Comparison of ENCODE assay signal across 17 mouse cellular contexts in the genomic region with DNA sequence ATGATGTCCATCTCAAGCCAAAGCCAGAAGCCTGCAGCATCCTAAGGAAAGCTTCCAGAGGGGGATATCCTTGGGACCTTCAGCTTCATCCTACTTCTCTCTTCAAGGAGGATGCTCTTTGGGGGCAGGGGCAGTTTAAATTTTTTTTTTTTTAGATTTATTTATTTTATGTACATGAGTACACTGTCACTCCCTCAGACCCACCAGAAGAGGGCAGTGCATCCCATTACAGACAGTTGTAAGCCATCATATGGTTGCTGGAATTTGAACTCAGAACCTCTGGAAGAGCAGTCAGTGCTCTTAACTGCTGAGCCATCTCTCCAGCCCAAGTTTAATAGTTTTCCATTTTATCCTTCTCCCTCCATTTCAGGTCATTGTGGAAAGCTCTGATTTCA. TPM values are rescaled to one million over a fixed set of nuclear protein-coding genes. Genes with fewer than 3 reads are reported as not detected.
DNase-seq lines count a peak whose midpoint lies in the region; ATAC-seq and TF ChIP-seq lines count a peak whose summit lies in the region.
"Had no signal": no experiment of that assay in that cellular context is flagged by ENCODE, and none has a peak within 500 bp of the region (broad histone marks: within the 10 kb centered on the region; RNA-seq: fewer than 3 reads in every experiment).

No protein-coding gene starts in this region.

- H3K4me3 ChIP-seq in intestine, postnatal 0 days (ENCODE audit: low read depth, low read length): no peak overlapping the region
- no peak overlapping the region for H3K4me3 ChIP-seq in intestine, embryonic 15.5 days (replicated peaks)
- H3K4me3 ChIP-seq in thymus, adult 2 months (ENCODE audit: control insufficient read depth, insufficient read depth, low read length): no peak overlapping the region
- no peak overlapping the region for H3K4me3 ChIP-seq in forebrain, embryonic 16.5 days (replicated peaks; ENCODE audit: low read length)
- H3K4me3 ChIP-seq: heart, embryonic 10.5 days; neural tube, embryonic 15.5 days; stomach, embryonic 15.5 days had no signal

- H3K9me3 ChIP-seq in intestine, postnatal 0 days (ENCODE audit: control insufficient read depth): no peaks in the 10 kb centered on the region
- H3K9me3 ChIP-seq in intestine, embryonic 15.5 days: no peaks in the 10 kb centered on the region
- no peaks in the 10 kb centered on the region for H3K9me3 ChIP-seq in forebrain, embryonic 16.5 days (ENCODE audit: control insufficient read depth, low read length)
- H3K9me3 ChIP-seq: heart, embryonic 10.5 days; neural tube, embryonic 15.5 days; stomach, embryonic 15.5 days had no signal

- peak; percentile 48 for TF ChIP-seq CTCF in intestine, postnatal 0 days (IDR thresholded peaks at IDR 0.05; ENCODE audit: low read depth)
- no peak for TF ChIP-seq CTCF in thymus, adult 2 months (IDR thresholded peaks at IDR 0.05; ENCODE audit: borderline replicate concordance, control insufficient read depth, extremely low read depth, insufficient read depth, low read length, poor library complexity)

- H3K36me3 ChIP-seq in intestine, postnatal 0 days (ENCODE audit: control insufficient read depth, insufficient read depth): no peaks in the 10 kb centered on the region
- no peaks in the 10 kb centered on the region for H3K36me3 ChIP-seq in intestine, embryonic 15.5 days
- H3K36me3 ChIP-seq in thymus, adult 2 months (ENCODE audit: control insufficient read depth, insufficient read depth, low read length): no peaks in the 10 kb centered on the region
- no peaks in the 10 kb centered on the region for H3K36me3 ChIP-seq in forebrain, embryonic 16.5 days (ENCODE audit: control insufficient read depth, insufficient read depth)
- H3K36me3 ChIP-seq: heart, embryonic 10.5 days; neural tube, embryonic 15.5 days; stomach, embryonic 15.5 days had no signal

- H3K27ac ChIP-seq in intestine, postnatal 0 days (ENCODE audit: low read depth, low read length): no peak overlapping the region
- H3K27ac ChIP-seq in intestine, embryonic 15.5 days: no peak overlapping the region
- H3K27ac ChIP-seq in thymus, adult 2 months (ENCODE audit: control insufficient read depth, insufficient read depth, low read length): no peak overlapping the region
- H3K27ac ChIP-seq in forebrain, embryonic 16.5 days (ENCODE audit: low read length): no peak overlapping the region
- H3K27ac ChIP-seq: heart, embryonic 10.5 days; neural tube, embryonic 15.5 days; stomach, embryonic 15.5 days had no signal

- no peak overlapping the region for H3K4me2 ChIP-seq in intestine, postnatal 0 days (replicated peaks; ENCODE audit: low read depth)
- no peak overlapping the region for H3K4me2 ChIP-seq in intestine, embryonic 15.5 days (replicated peaks)
- no peak overlapping the region for H3K4me2 ChIP-seq in forebrain, embryonic 16.5 days (ENCODE audit: low read length)
- H3K4me2 ChIP-seq: neural tube, embryonic 15.5 days; stomach, embryonic 15.5 days had no signal

- TF ChIP-seq POLR2A in thymus, adult 2 months (IDR thresholded peaks at IDR 0.05; ENCODE audit: control insufficient read depth, extremely low read depth, insufficient read depth, low read length, poor library complexity): no peak

- no peak for ATAC-seq in intestine, postnatal 0 days
- no peak for ATAC-seq in intestine, embryonic 15.5 days
- ATAC-seq in forebrain, embryonic 16.5 days: no peak
- ATAC-seq: activated CD4-positive, CD25-positive, alpha-beta regulatory T cell, adult 4 months had no signal

- H3K27me3 ChIP-seq in intestine, postnatal 0 days (replicated peaks; ENCODE audit: control insufficient read depth, insufficient read depth, low read length): no peaks in the 10 kb centered on the region
- H3K27me3 ChIP-seq in intestine, embryonic 15.5 days (replicated peaks): no peaks in the 10 kb centered on the region
- H3K27me3 ChIP-seq in thymus, adult 2 months (ENCODE audit: control insufficient read depth, insufficient read depth, low read length): no peaks in the 10 kb centered on the region
- H3K27me3 ChIP-seq in forebrain, embryonic 16.5 days (replicated peaks; ENCODE audit: control insufficient read depth, insufficient read depth, low read length): no peaks in the 10 kb centered on the region
- H3K27me3 ChIP-seq: neural tube, embryonic 15.5 days; stomach, embryonic 15.5 days had no signal

- H3K4me1 ChIP-seq in intestine, postnatal 0 days (replicated peaks; ENCODE audit: control insufficient read depth, insufficient read depth, low read length): no peaks in the 10 kb centered on the region
- H3K4me1 ChIP-seq in intestine, embryonic 15.5 days (replicated peaks): no peaks in the 10 kb centered on the region
- no peaks in the 10 kb centered on the region for H3K4me1 ChIP-seq in thymus, adult 2 months (replicated peaks; ENCODE audit: control insufficient read depth, insufficient read depth, low read length)
- H3K4me1 ChIP-seq in forebrain, embryonic 16.5 days (replicated peaks; ENCODE audit: control insufficient read depth, insufficient read depth, low read length): no peaks in the 10 kb centered on the region
- H3K4me1 ChIP-seq: heart, embryonic 10.5 days; neural tube, embryonic 15.5 days; stomach, embryonic 15.5 days had no signal

- DNase-seq in thymus, adult 2 months: peak; percentile 7
- DNase-seq in thymus, postnatal 36 days: no peak
- DNase-seq in T-cell, adult 2 months (ENCODE audit: low spot score): peak; percentile 16
- DNase-seq in c-Kit-positive CD71-positive TER-119-positive erythroid progenitor cells, embryonic 14.5 days (ENCODE audit: low spot score): no peak
- DNase-seq: gastrocnemius, postnatal 10 days; heart, postnatal 36 days; kidney, postnatal 10 days; lung, postnatal 10 days; thymus, postnatal 4 days had no signal

- H3K9ac ChIP-seq in intestine, postnatal 0 days (ENCODE audit: low read depth, low read length): no peak overlapping the region
- H3K9ac ChIP-seq in intestine, embryonic 15.5 days: no peak overlapping the region
- H3K9ac ChIP-seq in forebrain, embryonic 16.5 days (replicated peaks; ENCODE audit: low read depth, low read length): no peak overlapping the region
- H3K9ac ChIP-seq: neural tube, embryonic 15.5 days; stomach, embryonic 15.5 days had no signal

RNA-seq across cellular contexts. Expression of a gene that starts 8.1 kb away (rescaled TPM):
- polyA plus RNA-seq in intestine, postnatal 0 days (2015; fragmentation: Nextera tagmentation; extraction: Ambion mirVana): 165 and 172 TPM in 2 replicates
- 232 and 251 TPM in 2 replicates for polyA plus RNA-seq in intestine, embryonic 15.5 days (2015; fragmentation: Nextera tagmentation; extraction: Ambion mirVana)
- 62.3 and 68.2 TPM in 2 replicates for polyA plus RNA-seq in thymus, adult 2 months (2012; rRNA removed)
- 162 and 166 TPM in 2 replicates for polyA plus RNA-seq in forebrain, embryonic 16.5 days (2015; fragmentation: Nextera tagmentation; extraction: Ambion mirVana)

RNA-seq across cellular contexts. Expression of a gene that starts 19.8 kb away (rescaled TPM):
- 6.3 and 6.7 TPM in 2 replicates for polyA plus RNA-seq in intestine, postnatal 0 days (2015; fragmentation: Nextera tagmentation; extraction: Ambion mirVana)
- 3.0 and 4.2 TPM in 2 replicates for polyA plus RNA-seq in intestine, embryonic 15.5 days (2015; fragmentation: Nextera tagmentation; extraction: Ambion mirVana)
- polyA plus RNA-seq in thymus, adult 2 months (2012; rRNA removed): 15.8 and 24.6 TPM in 2 replicates
- polyA plus RNA-seq in forebrain, embryonic 16.5 days (2015; fragmentation: Nextera tagmentation; extraction: Ambion mirVana): 0.98 and 1.2 TPM in 2 replicates

RNA-seq across cellular contexts. Expression of a gene that starts 32.1 kb away (rescaled TPM):
- 148 and 158 TPM in 2 replicates for polyA plus RNA-seq in intestine, postnatal 0 days (2015; fragmentation: Nextera tagmentation; extraction: Ambion mirVana)
- 134 and 148 TPM in 2 replicates for polyA plus RNA-seq in intestine, embryonic 15.5 days (2015; fragmentation: Nextera tagmentation; extraction: Ambion mirVana)
- 33.9 and 34.7 TPM in 2 replicates for polyA plus RNA-seq in thymus, adult 2 months (2012; rRNA removed)
- polyA plus RNA-seq in forebrain, embryonic 16.5 days (2015; fragmentation: Nextera tagmentation; extraction: Ambion mirVana): 103 and 114 TPM in 2 replicates

RNA-seq across cellular contexts. Expression of a gene that starts 32.3 kb away (rescaled TPM):
- 3.7 and 4.2 TPM in 2 replicates for polyA plus RNA-seq in intestine, postnatal 0 days (2015; fragmentation: Nextera tagmentation; extraction: Ambion mirVana)
- 16.2 and 18.0 TPM in 2 replicates for polyA plus RNA-seq in intestine, embryonic 15.5 days (2015; fragmentation: Nextera tagmentation; extraction: Ambion mirVana)
- 8.9 and 12.8 TPM in 2 replicates for polyA plus RNA-seq in thymus, adult 2 months (2012; rRNA removed)
- polyA plus RNA-seq in forebrain, embryonic 16.5 days (2015; fragmentation: Nextera tagmentation; extraction: Ambion mirVana): 8.2 and 8.9 TPM in 2 replicates
- polyA plus RNA-seq: liver, adult 2 months had no signal

RNA-seq across cellular contexts. Expression of a gene that starts 55.9 kb away (rescaled TPM):
- 8.0 and 8.2 TPM in 2 replicates for polyA plus RNA-seq in intestine, postnatal 0 days (2015; fragmentation: Nextera tagmentation; extraction: Ambion mirVana)
- 16.1 and 16.6 TPM in 2 replicates for polyA plus RNA-seq in intestine, embryonic 15.5 days (2015; fragmentation: Nextera tagmentation; extraction: Ambion mirVana)
- 81.9 and 95.3 TPM in 2 replicates for polyA plus RNA-seq in thymus, adult 2 months (2012; rRNA removed)
- polyA plus RNA-seq in forebrain, embryonic 16.5 days (2015; fragmentation: Nextera tagmentation; extraction: Ambion mirVana): 8.1 and 8.2 TPM in 2 replicates

Comparison
In these comparisons a context has a peak if more than half of its experiments do, and no peak if none do; other contexts are left out.
1. DNase-seq: peak in thymus, adult 2 months (single experiment) and T-cell, adult 2 months (single experiment); none in thymus, postnatal 36 days (0 of 2) and c-Kit-positive CD71-positive TER-119-positive erythroid progenitor cells, embryonic 14.5 days (single experiment).